Mouse (Mus musculus) hindbrain, postnatal 0 days (tissue): ENCODE measurements around the gene Ptprg. TPM values are rescaled to one million over a fixed set of nuclear protein-coding genes. Genes with fewer than 3 reads are reported as not detected.
A peak's percentile ranks its signal among the peaks of the same experiment; 100 is the strongest.

Experiments
- ATAC-seq: fragments of 200-750 bp; cut with Nextera tagmentation; 2 replicates; pipeline ENCODE4 v1.8.0; 2017; ENCODE audit warnings: mild to moderate bottlenecking, moderate TSS enrichment, moderate library complexity
- DNase-seq: peaks from one replicate; pipeline ENCODE4 v3.0.0-alpha.2; 2015; ENCODE audit warnings: low spot score
- H3K27ac ChIP-seq: fragments of 300-500 bp; sonication (generic); 2 replicates; pipeline ENCODE4 v1.5.1; 2014; ENCODE audit warnings: mild to moderate bottlenecking
- H3K27me3 ChIP-seq: fragments of 300-500 bp; sonication (generic); 2 replicates; pipeline ENCODE4 v1.6.1; 2014; ENCODE audit warnings: low read length, mixed read lengths; ENCODE audit not compliant: insufficient read depth
- H3K36me3 ChIP-seq: fragments of 300-500 bp; sonication (generic); 2 replicates; pipeline ENCODE4 v1.6.1; 2014; ENCODE audit warnings: low read length, mixed read lengths; ENCODE audit not compliant: insufficient read depth
- H3K4me1 ChIP-seq: fragments of 300-500 bp; sonication (generic); 2 replicates; pipeline ENCODE4 v1.6.1; 2014; ENCODE audit warnings: antibody characterized with exemption, low read length, mixed read lengths; ENCODE audit not compliant: insufficient read depth
- H3K4me2 ChIP-seq: fragments of 300-500 bp; sonication (generic); 2 replicates; pipeline ENCODE4 v1.6.1; 2014; ENCODE audit warnings: low read depth, mild to moderate bottlenecking, low read length, moderate library complexity, mixed read lengths
- H3K4me3 ChIP-seq: fragments of 300-500 bp; sonication (generic); 2 replicates; pipeline ENCODE4 v1.5.1; 2014; ENCODE audit warnings: low read length
- H3K9ac ChIP-seq: fragments of 300-500 bp; sonication (generic); replicated peaks from 2 replicates; pipeline ENCODE4 v1.6.1; 2014; ENCODE audit warnings: mild to moderate bottlenecking, low read length, moderate library complexity, mixed read lengths
- H3K9me3 ChIP-seq: fragments of 300-500 bp; sonication (generic); 2 replicates; pipeline ENCODE4 v1.6.1; 2016; ENCODE audit warnings: low read length, mixed read lengths
- CTCF ChIP-seq: IDR thresholded peaks from 2 replicates; pipeline ENCODE4 v1.5.1; 2016; ENCODE audit warnings: antibody characterized with exemption, control low read depth, low read depth
- WGBS: fragments of 180-500 bp; shearing (Covaris S2); extraction: QIAGEN DNeasy Blood & Tissue Kit; methylation state at CpG from one replicate; pipeline ENCODE4 v1.1.7; 2014; 5-methylcytosine and 5-hydroxymethylcytosine counted together
- polyA plus RNA-seq: library from polyadenylated mRNA; unstranded; fragments of >200 nt; fragmentation: Nextera tagmentation; extraction: Ambion mirVana; gene quantifications from 2 replicates; pipeline ENCODE4 v1.2.1, GENCODE M21; 2015
- total RNA-seq: library from RNA; depleted of rRNA; stranded (reverse); fragments of >200 nt; gene quantifications from 2 replicates; pipeline ENCODE4 v1.2.3, GENCODE M21; 2014; rRNA removed

Gene Ptprg
- 90.5 and 101 TPM in 2 replicates for total RNA-seq
- 33.0 and 35.6 TPM in 2 replicates for polyA plus RNA-seq

DNA sequence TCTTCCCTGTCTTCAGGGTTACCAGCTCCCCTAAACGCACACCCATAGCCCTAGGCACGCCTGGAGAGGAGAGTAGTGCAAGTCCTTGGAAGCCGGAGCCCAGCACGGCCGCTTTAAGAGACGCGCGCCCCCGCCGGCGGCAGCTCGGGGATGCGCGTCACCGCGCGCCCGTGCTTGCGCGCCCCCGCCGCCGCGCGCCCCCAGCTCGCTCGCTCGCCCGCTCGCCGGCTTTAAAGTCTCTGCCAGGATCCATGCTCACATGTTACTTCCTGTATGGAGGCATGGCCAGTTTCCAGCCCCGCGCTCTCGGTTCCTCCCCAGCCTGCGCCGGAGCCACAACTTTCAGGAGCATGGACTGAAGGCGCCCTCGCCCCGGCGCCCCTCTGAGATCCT lies at the start of gene Ptprg:
Ptprg (plus strand) TSS at position 260 of the 393 bp plus-strand sequence.
- peak within 1 kb of the TSS; percentile 95 for H3K27ac ChIP-seq
- H3K36me3 ChIP-seq, result no peaks in the 10 kb centered on the region
- H3K4me2 ChIP-seq, result peak within 1 kb of the TSS; percentile 94
- DNase-seq (peak; percentile 97), ATAC-seq (peak; percentile 91)
- no peaks in the 10 kb centered on the region for H3K9me3 ChIP-seq
- WGBS, result 2% methylated on average over 25 of the region's 40 CpGs
- peak within 1 kb of the TSS; percentile 72 for H3K9ac ChIP-seq
- H3K4me1 ChIP-seq, result 0 out of 2 replicates have a peak, but pooled peaks cover 4% of the 10 kb centered on the region
- no peak for TF ChIP-seq CTCF
- no peaks in the 10 kb centered on the region for H3K27me3 ChIP-seq
- peak within 1 kb of the TSS; percentile 87 for H3K4me3 ChIP-seq

GRCm38 (mm10) chr14:11503803-11504365 lies 49.4 kb upstream of the Ptprg start:
- Histone ChIP-seq H3K4me2 (no peak overlapping the region), H3K9ac (no peak overlapping the region), H3K4me1 (no peaks in the 10 kb centered on the region), H3K4me3 (no peak overlapping the region), H3K36me3 (no peaks in the 10 kb centered on the region), H3K9me3 (no peaks in the 10 kb centered on the region), H3K27ac (no peak overlapping the region), H3K27me3 (no peaks in the 10 kb centered on the region)
- peak; percentile 54 for DNase-seq
- ATAC-seq, result no peak
- TF ChIP-seq CTCF, result no peak
- 52% methylated on average over 7 of the region's 7 CpGs for WGBS

DNA sequence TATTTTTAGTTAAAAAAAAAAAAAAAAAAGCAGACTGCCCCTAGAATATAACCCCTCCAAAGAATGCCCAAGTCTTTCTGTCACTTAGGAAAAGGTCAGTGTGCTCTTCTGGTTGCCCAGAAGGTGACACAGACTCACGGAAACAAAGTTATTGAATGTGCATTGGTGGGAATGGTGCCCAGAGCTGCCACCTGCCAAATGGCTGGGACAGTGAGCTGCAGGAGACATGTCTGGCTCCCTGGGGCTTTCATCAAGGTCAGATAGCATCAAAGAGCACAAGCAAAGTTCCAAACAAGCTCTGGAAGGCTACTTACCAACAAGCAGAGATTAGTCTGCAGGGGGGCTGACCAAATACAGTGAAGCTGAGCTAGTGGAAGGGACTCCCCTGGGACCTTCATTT lies 43.2 kb upstream of the Ptprg start:
- Histone ChIP-seq H3K27ac (no peak overlapping the region), H3K4me2 (no peak overlapping the region), H3K9me3 (no peaks in the 10 kb centered on the region), H3K4me1 (no peaks in the 10 kb centered on the region), H3K4me3 (no peak overlapping the region), H3K9ac (no peak overlapping the region), H3K36me3 (no peaks in the 10 kb centered on the region), H3K27me3 (no peaks in the 10 kb centered on the region)
- ATAC-seq (no peak), DNase-seq (no peak)
- 33% methylated on average over 1 of the region's 1 CpGs for WGBS
- no peak for TF ChIP-seq CTCF

DNA sequence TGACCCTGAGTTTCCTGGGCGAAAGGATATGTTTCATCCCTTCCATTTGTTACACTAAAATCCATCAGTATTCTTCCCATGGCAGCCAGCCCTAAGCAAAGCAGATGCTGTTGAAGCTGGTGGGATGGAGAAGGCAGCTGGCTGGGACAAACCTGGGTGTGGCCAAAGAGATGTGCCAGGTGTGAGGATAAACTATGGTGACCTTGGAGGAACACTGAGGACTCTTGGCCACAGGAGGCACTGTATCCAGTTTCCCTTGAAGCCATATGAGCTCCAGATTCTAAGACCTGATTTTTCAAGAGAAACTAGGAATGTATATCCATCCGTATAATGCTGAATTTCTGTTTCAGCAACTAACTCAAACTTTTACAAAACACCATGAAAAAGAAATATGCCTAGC lies 34.2 kb upstream of the Ptprg start:
- 100% methylated on average over 2 of the region's 2 CpGs for WGBS
- no peak overlapping the region for H3K27ac ChIP-seq
- no peak overlapping the region for H3K4me3 ChIP-seq
- H3K27me3 ChIP-seq, result no peaks in the 10 kb centered on the region
- H3K9me3 ChIP-seq, result no peaks in the 10 kb centered on the region
- H3K9ac ChIP-seq, result no peak overlapping the region
- H3K4me2 ChIP-seq, result no peak overlapping the region
- no peaks in the 10 kb centered on the region for H3K4me1 ChIP-seq
- DNase-seq, result no peak
- no peak for ATAC-seq
- TF ChIP-seq CTCF, result no peak
- H3K36me3 ChIP-seq, result no peaks in the 10 kb centered on the region

DNA sequence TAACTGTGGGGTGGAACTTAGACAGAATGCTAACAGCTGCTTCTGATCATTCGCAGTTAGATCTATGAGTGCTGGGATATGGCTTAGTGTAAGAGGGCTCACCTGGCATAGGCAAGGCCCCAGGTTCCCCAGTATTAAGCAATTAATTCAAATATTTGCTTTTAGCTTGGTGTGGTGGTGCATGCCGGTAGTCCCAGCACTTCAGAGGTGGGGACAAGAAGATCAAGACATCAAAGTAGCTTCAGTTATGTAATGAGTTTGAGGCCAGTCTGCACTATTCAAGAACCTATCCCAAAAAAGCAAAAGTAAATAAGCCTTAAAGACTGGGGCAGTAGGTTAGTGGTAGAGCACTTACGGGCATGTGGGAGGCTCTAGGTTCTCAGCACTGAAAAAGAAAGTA lies 30.3 kb upstream of the Ptprg start:
- Histone ChIP-seq H3K27ac (no peak overlapping the region), H3K9ac (no peak overlapping the region), H3K4me2 (no peak overlapping the region), H3K36me3 (no peaks in the 10 kb centered on the region), H3K9me3 (no peaks in the 10 kb centered on the region), H3K4me1 (no peaks in the 10 kb centered on the region), H3K4me3 (no peak overlapping the region), H3K27me3 (no peaks in the 10 kb centered on the region)
- TF ChIP-seq CTCF, result no peak
- DNase-seq (no peak), ATAC-seq (no peak)
- 95% methylated on average over 3 of the region's 3 CpGs for WGBS

DNA sequence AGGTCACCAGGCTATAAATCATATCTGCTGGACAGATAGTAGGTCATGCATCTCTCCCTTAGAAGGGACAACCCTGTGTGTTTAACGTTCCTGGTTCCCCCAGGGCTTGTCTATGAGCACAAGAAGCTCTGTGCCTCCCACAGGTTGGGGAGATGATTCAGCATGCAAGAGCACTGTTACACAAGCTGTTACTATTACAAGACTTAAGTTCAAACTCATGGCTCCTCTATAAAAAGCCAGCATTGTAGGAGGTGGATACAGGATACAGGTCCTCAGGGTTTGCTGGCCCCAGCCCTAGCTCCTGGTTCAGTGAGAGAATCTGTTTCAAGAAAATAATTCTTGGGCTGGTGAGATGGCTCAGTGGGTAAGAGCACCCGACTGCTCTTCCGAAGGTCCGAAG lies 23.7 kb upstream of the Ptprg start:
- DNase-seq (no peak), ATAC-seq (no peak)
- Histone ChIP-seq H3K4me2 (no peak overlapping the region), H3K4me3 (no peak overlapping the region), H3K27me3 (no peaks in the 10 kb centered on the region), H3K4me1 (no peaks in the 10 kb centered on the region), H3K9me3 (no peaks in the 10 kb centered on the region), H3K27ac (no peak overlapping the region), H3K9ac (no peak overlapping the region), H3K36me3 (no peaks in the 10 kb centered on the region)
- TF ChIP-seq CTCF, result no peak
- WGBS, result 91% methylated on average over 4 of the region's 4 CpGs

GRCm38 (mm10) chr14:11534456-11534855 lies 18.9 kb upstream of the Ptprg start:
- WGBS, result 35% methylated on average over 1 of the region's 1 CpGs
- no peaks in the 10 kb centered on the region for H3K27me3 ChIP-seq
- H3K4me1 ChIP-seq, result no peaks in the 10 kb centered on the region
- no peaks in the 10 kb centered on the region for H3K36me3 ChIP-seq
- no peak for DNase-seq
- TF ChIP-seq CTCF, result 0 out of 2 replicates have a peak, but pooled peaks have one; percentile 16
- no peak overlapping the region for H3K9ac ChIP-seq
- H3K4me2 ChIP-seq, result no peak overlapping the region
- no peaks in the 10 kb centered on the region for H3K9me3 ChIP-seq
- H3K4me3 ChIP-seq, result no peak overlapping the region
- no peak for ATAC-seq
- no peak overlapping the region for H3K27ac ChIP-seq
